Mouse (Mus musculus) heart, embryonic 11.5 days (tissue): ENCODE results near the gene Cenpe. TPM values are rescaled to one million over a fixed set of nuclear protein-coding genes. Genes with fewer than 3 reads are reported as not detected.
"Not testable (repeated sequence)": the region's sequence is repeated elsewhere in the genome, so short reads cannot be mapped to it uniquely, and the experiment has no call there.

ENCODE experiments used
- ATAC-seq: fragments of 200-750 bp; cut with Nextera tagmentation; replicated peaks from 2 replicates; pipeline ENCODE4 v1.8.0; 2017; ENCODE audit warnings: moderate library complexity; ENCODE audit not compliant: insufficient number of reproducible peaks, low FRiP score, low TSS enrichment
- H3K27ac ChIP-seq: fragments of 300-500 bp; sonication (generic); 2 replicates; pipeline ENCODE4 v1.5.1; 2014; ENCODE audit warnings: mild to moderate bottlenecking, low read depth, low read length
- H3K27me3 ChIP-seq: fragments of 300-500 bp; sonication (generic); 2 replicates; pipeline ENCODE4 v1.6.1; 2014; ENCODE audit warnings: mild to moderate bottlenecking, low read length, mixed read lengths; ENCODE audit not compliant: control insufficient read depth, insufficient read depth
- H3K36me3 ChIP-seq: fragments of 300-500 bp; sonication (generic); 2 replicates; pipeline ENCODE4 v1.6.1; 2014; ENCODE audit warnings: mild to moderate bottlenecking, low read length, moderate library complexity, mixed read lengths; ENCODE audit not compliant: control insufficient read depth, insufficient read depth
- H3K4me1 ChIP-seq: fragments of 300-500 bp; sonication (generic); 2 replicates; pipeline ENCODE4 v1.6.1; 2014; ENCODE audit warnings: low read length; ENCODE audit not compliant: control insufficient read depth, insufficient read depth
- H3K4me2 ChIP-seq: fragments of 300-500 bp; sonication (generic); 2 replicates; pipeline ENCODE4 v1.6.1; 2014; ENCODE audit warnings: mild to moderate bottlenecking, moderate library complexity
- H3K4me3 ChIP-seq: fragments of 300-500 bp; sonication (generic); 2 replicates; pipeline ENCODE4 v1.5.1; 2014; ENCODE audit warnings: low read depth, low read length
- H3K9ac ChIP-seq: fragments of 300-500 bp; sonication (generic); 2 replicates; pipeline ENCODE4 v1.6.1; 2014; ENCODE audit warnings: mild to moderate bottlenecking, low read depth, low read length, moderate library complexity
- H3K9me3 ChIP-seq: fragments of 300-500 bp; sonication (generic); replicated peaks from 2 replicates; pipeline ENCODE4 v1.6.1; 2016; ENCODE audit warnings: low read length; ENCODE audit not compliant: control insufficient read depth
- WGBS: fragments of 180-500 bp; shearing (Covaris S2); extraction: QIAGEN DNeasy Blood & Tissue Kit; methylation state at CpG from one replicate; pipeline ENCODE4 v1.1.7; 2014; ENCODE audit not compliant: insufficient replicate concordance; 5-methylcytosine and 5-hydroxymethylcytosine counted together
- polyA plus RNA-seq: library from polyadenylated mRNA; unstranded; fragments of >200 nt; fragmentation: Nextera tagmentation; extraction: Ambion mirVana; gene quantifications from 2 replicates; pipeline ENCODE4 v1.2.1, GENCODE M21; 2014

Gene Cenpe
- 24.3 and 24.7 TPM in 2 replicates for polyA plus RNA-seq

- Histone ChIP-seq H3K4me1 (peaks cover 5% of the 10 kb centered on the region), H3K9ac (peak within 1 kb of the TSS; percentile 87), H3K4me3 (peak within 1 kb of the TSS; percentile 98), H3K4me2 (peak within 1 kb of the TSS; percentile 78), H3K9me3 (no peaks in the 10 kb centered on the region), H3K36me3 (peaks cover 6% of the 10 kb centered on the region), H3K27me3 (no peaks in the 10 kb centered on the region), H3K27ac (peak within 1 kb of the TSS; percentile 62)
- 6% methylated on average over 29 of the region's 29 CpGs for WGBS
- peak; percentile 93 for ATAC-seq
These were observed at the start of gene Cenpe for GRCm38 (mm10) chr3:135211805-135212657. Cenpe (plus strand) TSS chr3:135212537.

GRCm38 (mm10) chr3:135171898-135172446 lies 40.4 kb upstream of the Cenpe start:
- WGBS = 35% methylated on average over 3 of the region's 3 CpGs
- Histone ChIP-seq H3K4me3 (no peak overlapping the region), H3K9me3 (no peaks in the 10 kb centered on the region), H3K36me3 (no peaks in the 10 kb centered on the region), H3K9ac (no peak overlapping the region), H3K4me1 (no peaks in the 10 kb centered on the region), H3K4me2 (no peak overlapping the region), H3K27ac (no peak overlapping the region), H3K27me3 (no peaks in the 10 kb centered on the region)
- ATAC-seq = no peak

- Histone ChIP-seq H3K4me1 (no peaks in the 10 kb centered on the region), H3K4me3 (no peak overlapping the region), H3K27ac (no peak overlapping the region), H3K9ac (no peak overlapping the region), H3K9me3 (no peaks in the 10 kb centered on the region), H3K36me3 (no peaks in the 10 kb centered on the region), H3K4me2 (no peak overlapping the region), H3K27me3 (no peaks in the 10 kb centered on the region)
- no peak for ATAC-seq
- WGBS = 82% methylated on average over 6 of the region's 6 CpGs
These were observed 20.5 kb upstream of the Cenpe start for GRCm38 (mm10) chr3:135191861-135192260.

GRCm38 (mm10) chr3:135198051-135198450 lies 14.3 kb upstream of the Cenpe start:
- not testable (repeated sequence) for H3K4me3 ChIP-seq, H3K4me2 ChIP-seq, H3K4me1 ChIP-seq, H3K27ac ChIP-seq, H3K9me3 ChIP-seq, H3K27me3 ChIP-seq, H3K36me3 ChIP-seq, ATAC-seq, H3K9ac ChIP-seq
- WGBS = 85% methylated on average over 2 of the region's 2 CpGs

DNA sequence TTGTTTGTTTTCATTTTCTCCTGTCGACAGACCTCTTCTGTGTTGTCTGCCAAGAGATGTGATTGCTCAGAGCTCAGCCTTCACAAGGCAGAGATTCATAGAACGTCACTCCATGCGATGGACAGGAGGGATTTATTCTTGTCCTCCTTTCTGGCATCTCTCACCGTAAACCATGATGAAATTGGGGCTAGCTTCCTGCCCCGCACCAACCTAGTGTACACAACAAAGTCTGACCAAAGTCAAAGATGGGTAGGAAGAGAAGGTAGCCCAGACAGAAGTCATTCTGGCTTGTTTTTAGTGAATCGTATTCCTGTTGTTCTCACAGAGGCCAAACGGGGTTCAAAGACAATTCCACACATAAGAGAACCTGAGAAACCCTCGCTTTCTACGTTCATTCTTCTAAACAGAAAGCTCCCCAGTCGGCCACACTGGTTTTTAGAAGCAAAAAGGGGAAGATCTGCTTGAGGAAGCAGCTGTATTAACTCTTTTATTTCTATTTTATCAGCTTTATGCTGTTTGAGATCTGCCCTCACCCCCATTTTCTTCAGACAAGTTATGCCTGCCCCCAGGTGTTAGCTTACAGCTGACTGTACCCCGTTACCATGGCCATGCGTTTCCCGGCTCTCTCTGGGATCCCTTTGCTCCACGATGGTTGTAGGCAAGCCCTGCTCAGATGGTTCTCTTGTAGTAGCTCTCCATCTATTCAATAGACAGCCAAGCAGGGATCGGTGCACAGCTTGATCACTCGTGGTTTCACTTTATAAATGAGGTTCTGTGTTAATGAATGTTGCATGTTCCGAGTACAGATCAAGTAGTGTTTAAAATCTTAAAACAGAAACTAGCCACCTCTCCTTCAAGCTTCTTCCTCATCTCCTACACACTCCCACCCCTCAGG lies 11.7 kb upstream of the Cenpe start:
- no peaks in the 10 kb centered on the region for H3K9me3 ChIP-seq
- H3K27ac ChIP-seq = no peak overlapping the region
- no peaks in the 10 kb centered on the region for H3K36me3 ChIP-seq
- no peak overlapping the region for H3K4me2 ChIP-seq
- no peak overlapping the region for H3K9ac ChIP-seq
- H3K27me3 ChIP-seq = no peaks in the 10 kb centered on the region
- no peak for ATAC-seq
- 78% methylated on average over 17 of the region's 17 CpGs for WGBS
- H3K4me3 ChIP-seq = no peak overlapping the region
- no peaks in the 10 kb centered on the region for H3K4me1 ChIP-seq

GRCm38 (mm10) chr3:135206621-135207020 lies 5.7 kb upstream of the Cenpe start:
- H3K27me3 ChIP-seq = no peaks in the 10 kb centered on the region
- WGBS = 43% methylated on average over 4 of the region's 4 CpGs
- no peaks in the 10 kb centered on the region for H3K4me1 ChIP-seq
- H3K9me3 ChIP-seq = no peaks in the 10 kb centered on the region
- no peaks in the 10 kb centered on the region for H3K36me3 ChIP-seq
- no peak overlapping the region for H3K4me2 ChIP-seq
- no peak overlapping the region for H3K9ac ChIP-seq
- no peak for ATAC-seq
- H3K4me3 ChIP-seq = no peak overlapping the region
- no peak overlapping the region for H3K27ac ChIP-seq

- no peaks in the 10 kb centered on the region for H3K27me3 ChIP-seq
- peaks cover 10% of the 10 kb centered on the region for H3K36me3 ChIP-seq
- H3K4me1 ChIP-seq = peaks cover 5% of the 10 kb centered on the region
- H3K4me3 ChIP-seq = peak overlapping the region; percentile 98
- H3K4me2 ChIP-seq = peak overlapping the region; percentile 78
- under 1% methylated on average over 26 of the region's 26 CpGs for WGBS
- peak overlapping the region; percentile 62; the same call in 1 of the 2 replicates for H3K27ac ChIP-seq
- no peaks in the 10 kb centered on the region for H3K9me3 ChIP-seq
- H3K9ac ChIP-seq = peak overlapping the region; percentile 87
- ATAC-seq = peak; percentile 53; the same call in 1 of the 2 replicates
These were observed 467 bp downstream of the Cenpe start for GRCm38 (mm10) chr3:135212658-135213350.

GRCm38 (mm10) chr3:135232058-135232457 lies 19.7 kb downstream of the Cenpe start:
- peaks cover 35% of the 10 kb centered on the region for H3K36me3 ChIP-seq
- H3K4me2 ChIP-seq = no peak overlapping the region
- no peak for ATAC-seq
- H3K27ac ChIP-seq = no peak overlapping the region
- no peak overlapping the region for H3K4me3 ChIP-seq
- WGBS = 78% methylated on average over 3 of the region's 3 CpGs
- H3K9me3 ChIP-seq = no peaks in the 10 kb centered on the region
- H3K27me3 ChIP-seq = no peaks in the 10 kb centered on the region
- no peaks in the 10 kb centered on the region for H3K4me1 ChIP-seq
- no peak overlapping the region for H3K9ac ChIP-seq
